Mouse (Mus musculus) frontal cortex, postnatal 10 days (tissue): Measurements from ENCODE around the gene Ddx10.

Source experiments
- DNase-seq, 2 experiments: peaks; one replicate each; pipeline ENCODE4 v3.0.0; 2022; ENCODE audit warnings: low spot score in 2 of 2, mixed read lengths in 1 of 2

Gene Ddx10

GRCm38 (mm10) chr9:53247953-53248397, at the start of gene Ddx10:
TSS of gene Ddx10 (minus strand) at chr9:53248053.
- peak; percentile 96 to 98 for DNase-seq

GRCm38 (mm10) chr9:53292833-53293232, 45.0 kb upstream of the Ddx10 start:
- no peak for DNase-seq

- DNase-seq: no peak
Measured at GRCm38 (mm10) chr9:53290006-53290405, 42.2 kb upstream of the Ddx10 start.

- no peak for DNase-seq
Measured at GRCm38 (mm10) chr9:53286793-53287192, 38.9 kb upstream of the Ddx10 start.

GRCm38 (mm10) chr9:53278997-53279396, 31.1 kb upstream of the Ddx10 start:
- DNase-seq: no peak

GRCm38 (mm10) chr9:53276381-53276780, 28.5 kb upstream of the Ddx10 start:
- DNase-seq: no peak

- DNase-seq: no peak
Measured at GRCm38 (mm10) chr9:53272714-53273113, 24.9 kb upstream of the Ddx10 start.

GRCm38 (mm10) chr9:53272207-53272606, 24.4 kb upstream of the Ddx10 start:
- DNase-seq: no peak

- DNase-seq: no peak
Measured at GRCm38 (mm10) chr9:53271281-53272022, 23.6 kb upstream of the Ddx10 start.

GRCm38 (mm10) chr9:53269466-53269755, 21.6 kb upstream of the Ddx10 start:
- no peak for DNase-seq

GRCm38 (mm10) chr9:53268731-53269465, 21.0 kb upstream of the Ddx10 start:
- no peak for DNase-seq

GRCm38 (mm10) chr9:53268036-53268435, 20.2 kb upstream of the Ddx10 start:
- DNase-seq: no peak

- no peak for DNase-seq
Measured at GRCm38 (mm10) chr9:53265589-53265988, 17.7 kb upstream of the Ddx10 start.

GRCm38 (mm10) chr9:53264387-53264786, 16.5 kb upstream of the Ddx10 start:
- DNase-seq: no peak

GRCm38 (mm10) chr9:53258199-53258598, 10.3 kb upstream of the Ddx10 start:
- no peak for DNase-seq

- DNase-seq: no peak
Measured at GRCm38 (mm10) chr9:53257772-53258171, 9.9 kb upstream of the Ddx10 start.

- DNase-seq: no peak
Measured at GRCm38 (mm10) chr9:53256690-53257305, 8.9 kb upstream of the Ddx10 start.

- peak in 1 of 2 experiments; percentile 69 for DNase-seq
Measured at GRCm38 (mm10) chr9:53254368-53254767, 6.5 kb upstream of the Ddx10 start.

GRCm38 (mm10) chr9:53247516-53247915, 337 bp downstream of the Ddx10 start:
- no peak for DNase-seq

GRCm38 (mm10) chr9:53218181-53218580, 29.7 kb downstream of the Ddx10 start:
- no peak for DNase-seq

- DNase-seq: no peak
Measured at GRCm38 (mm10) chr9:53208283-53208682, 39.6 kb downstream of the Ddx10 start.

GRCm38 (mm10) chr9:53174590-53174989, 73.3 kb downstream of the Ddx10 start:
- no peak for DNase-seq

- no peak for DNase-seq
Measured at GRCm38 (mm10) chr9:53173258-53173657, 74.6 kb downstream of the Ddx10 start.
